Comparison of ENCODE assay signal across 7 mouse cellular contexts in the genomic region with DNA sequence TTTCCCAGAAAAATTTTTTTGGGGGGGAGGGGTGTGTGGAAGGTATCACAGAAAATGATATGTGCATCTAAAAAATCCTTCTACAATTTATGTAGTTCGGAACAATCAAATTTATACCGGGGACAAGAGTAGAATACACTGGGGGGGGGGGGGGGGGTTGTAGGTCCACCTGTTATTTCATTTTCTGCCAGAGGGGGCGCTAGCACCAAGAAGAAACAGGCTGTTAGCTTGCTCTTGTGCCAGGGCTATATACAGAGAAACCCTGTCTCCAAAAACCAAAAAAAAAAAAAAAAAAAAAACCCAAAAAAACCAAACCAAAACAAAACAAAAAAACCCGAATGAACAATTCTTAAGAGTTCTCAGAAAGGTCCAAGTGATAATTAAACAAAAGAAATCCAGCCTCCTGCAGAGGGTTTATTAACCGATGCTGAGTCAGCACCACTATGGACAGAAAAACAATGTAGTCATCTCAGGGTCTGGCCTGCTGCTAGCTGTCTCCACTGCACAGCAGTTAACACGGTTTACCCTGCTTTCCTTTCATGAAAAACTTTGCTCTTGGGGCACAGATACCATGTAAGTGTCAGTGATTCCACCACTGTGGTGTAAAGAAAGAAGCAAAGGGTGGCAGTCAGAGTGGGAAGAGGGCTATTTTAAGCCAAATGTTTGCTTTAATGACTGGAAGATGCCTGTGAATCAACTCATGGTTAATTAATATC.
DNase-seq lines count a peak whose midpoint lies in the region; ATAC-seq and TF ChIP-seq lines count a peak whose summit lies in the region.

No protein-coding gene starts in this region.

- H3K9me3 ChIP-seq in ES-E14 (ENCODE audit: control insufficient read depth, insufficient read depth, low read depth, low read length): no peaks in the 10 kb centered on the region
- H3K9me3 ChIP-seq in lung, postnatal 0 days (ENCODE audit: low read length): no peaks in the 10 kb centered on the region

- H3K36me3 ChIP-seq in ES-E14 (ENCODE audit: control insufficient read depth, insufficient read depth, low read length, poor library complexity, severe bottlenecking): no peaks in the 10 kb centered on the region
- H3K36me3 ChIP-seq in lung, postnatal 0 days (ENCODE audit: insufficient read depth, low read length): no peaks in the 10 kb centered on the region

- H3K4me1 ChIP-seq in ES-E14 (ENCODE audit: control insufficient read depth in 2 of 2, insufficient read depth in 2 of 2, low read length in 2 of 2, poor library complexity in 1 of 2): peaks cover 5 to 15% of the 10 kb centered on the region in 2 experiments; a peak in 3 of 4 replicates
- H3K4me1 ChIP-seq in lung, postnatal 0 days (ENCODE audit: insufficient read depth, low read depth, low read length): no peaks in the 10 kb centered on the region; the same call in 1 of the 2 replicates

- in situ Hi-C loops in ES-E14 (cut with MboI; ENCODE audit: low sequenced_read_pairs in 2 of 2, unreplicated experiment in 2 of 2): no loop called here

- no peak for TF ChIP-seq EP300 in lung, postnatal 0 days (IDR thresholded peaks at IDR 0.05)

- peak; percentile 51 to 57 for DNase-seq in left cerebral cortex, postnatal 14 days (ENCODE audit: low spot score in 2 of 2)
- no peak for DNase-seq in left cerebral cortex, adult 8-10 months (ENCODE audit: low spot score in 2 of 2)
- no peak for DNase-seq in ES-E14 (ENCODE audit: low read depth, low spot score)
- DNase-seq in adrenal gland, postnatal 10 days: peak; percentile 82
- peak; percentile 81 for DNase-seq in heart, postnatal 4 days
- peak; percentile 85 for DNase-seq in lung, postnatal 0 days (ENCODE audit: low spot score)
- peak; percentile 45 to 74 for DNase-seq in thymus, postnatal 10 days (ENCODE audit: low spot score in 2 of 2)

- H3K4me2 ChIP-seq in lung, postnatal 0 days (replicated peaks; ENCODE audit: low read depth, low read length): peak overlapping the region; percentile 91; the same call in 1 of the 2 replicates

- WGBS in lung, postnatal 0 days: 16% methylated on average over 6 of the region's 6 CpGs

- H3K27ac ChIP-seq in ES-E14 (ENCODE audit: insufficient read depth, low read depth, low read length, poor library complexity, severe bottlenecking): no peak overlapping the region
- no peak overlapping the region for H3K27ac ChIP-seq in lung, postnatal 0 days (ENCODE audit: low read length)

- no peak overlapping the region for H3K9ac ChIP-seq in ES-E14 (ENCODE audit: insufficient read depth, low read depth, low read length, poor library complexity, severe bottlenecking)
- no peak overlapping the region for H3K9ac ChIP-seq in lung, postnatal 0 days (replicated peaks; ENCODE audit: low read depth)

- intact Hi-C loops in left cerebral cortex, postnatal 14 days (cut with DNase I): no loop called here

- ATAC-seq in lung, postnatal 0 days: no peak

- TF ChIP-seq CTCF in lung, postnatal 0 days (IDR thresholded peaks at IDR 0.05): peak; percentile 63

- H3K27me3 ChIP-seq in lung, postnatal 0 days (replicated peaks; ENCODE audit: insufficient read depth, low read length): no peaks in the 10 kb centered on the region

- no peak overlapping the region for H3K4me3 ChIP-seq in ES-E14 (ENCODE audit: insufficient read depth in 1 of 2, low read depth in 1 of 2, low read length in 2 of 2, poor library complexity in 1 of 2, severe bottlenecking in 1 of 2)
- no peak overlapping the region for H3K4me3 ChIP-seq in lung, postnatal 0 days (ENCODE audit: low read depth, low read length)

TF ChIP-seq in ES-E14, 5 proteins besides CTCF, POLR2A, EP300 and RAD21:
- TF ChIP-seq HCFC1 (IDR thresholded peaks at IDR 0.05; ENCODE audit: borderline replicate concordance, insufficient read depth, low read length) (no peak), ZC3H11A (IDR thresholded peaks at IDR 0.05; ENCODE audit: borderline replicate concordance, low read depth, low read length) (peak; percentile 24; the same call in 1 of the 2 replicates), ZNF384 (IDR thresholded peaks at IDR 0.05; ENCODE audit: low read depth, low read length) (peak; percentile 91), CHD2 (IDR thresholded peaks at IDR 0.05; ENCODE audit: low read depth, low read length) (0 out of 2 replicates have a peak, but pooled peaks have one; percentile 20), MAFK (IDR thresholded peaks at IDR 0.05; ENCODE audit: insufficient read depth, low read depth, low read length) (peak; percentile 95)

Comparison
In these comparisons a context has a peak if more than half of its experiments do, and no peak if none do; other contexts are left out.
1. DNase-seq: peak in left cerebral cortex, postnatal 14 days (2 of 2), adrenal gland, postnatal 10 days (single experiment), heart, postnatal 4 days (single experiment), lung, postnatal 0 days (single experiment) and thymus, postnatal 10 days (2 of 2); none in left cerebral cortex, adult 8-10 months (0 of 2) and ES-E14 (single experiment).